Mouse (Mus musculus) bone marrow macrophage, adult 2 months (primary cell): ENCODE measurements around the gene Zc2hc1c.

ENCODE experiments used
- CTCF ChIP-seq: IDR thresholded peaks from 2 replicates; pipeline ENCODE4 v1.5.1; 2012; ENCODE audit warnings: low read depth, mild to moderate bottlenecking, low read length, moderate library complexity
- POLR2A ChIP-seq: IDR thresholded peaks from 2 replicates; pipeline ENCODE4 v1.6.1; 2012; ENCODE audit warnings: mild to moderate bottlenecking, low read depth, low read length, borderline replicate concordance

GRCm38 (mm10) chr12:85298835-85299180 lies 10.4 kb downstream of the Zc2hc1c start:
- TF ChIP-seq CTCF (no peak), POLR2A (no peak)
